Mouse (Mus musculus): ENCODE measurements around the gene Vwa3a. TPM values are rescaled to one million over a fixed set of nuclear protein-coding genes. Genes with fewer than 3 reads are reported as not detected.

Gene Vwa3a
- total RNA-seq, 2 experiments from 2014 or later: 14.8 to 17.6 TPM

Other genes with a start within 250 kb of the Vwa3a start
- gene Uqcrc2, start 104.1 kb upstream of the Vwa3a start, total RNA-seq (2021): 100 to 1,000 TPM; 234 to 247 TPM
- gene Pdzd9, start 69.0 kb upstream of the Vwa3a start, total RNA-seq (2021): not detected
- 10 to 100 TPM; 56.3 to 66.2 TPM for gene Mosmo, start 61.7 kb upstream of the Vwa3a start, total RNA-seq (2021)
- under 1 TPM in 1 of 2 experiments, not detected in 1; 0.28 TPM for gene Gm5737, start 73.0 kb downstream of the Vwa3a start, total RNA-seq (2021)
- gene Eef2k, start 103.5 kb downstream of the Vwa3a start, total RNA-seq (2021): 10 to 100 TPM; 45.1 to 46.0 TPM
- gene Polr3e, start 178.4 kb downstream of the Vwa3a start, total RNA-seq (2021): 10 to 100 TPM; 34.5 to 34.6 TPM
- gene Cdr2, start 243.0 kb downstream of the Vwa3a start, total RNA-seq (2021): 1 to 10 TPM; 4.8 to 5.5 TPM
- gene Mfsd13b, start 243.2 kb downstream of the Vwa3a start, total RNA-seq (2021): under 1 TPM in 1 of 2 experiments, not detected in 1; 0.21 TPM

Measured in left cerebral cortex, postnatal 10 days (tissue).